Comparison of ENCODE assay signal across 14 mouse cellular contexts in genomic region chr2:166384583-166384982, GRCm38 (mm10).
DNase-seq lines count a peak whose midpoint lies in the region; ATAC-seq lines count a peak whose summit lies in the region.
"Had no signal": no experiment of that assay in that cellular context is flagged by ENCODE, and none has a peak within 500 bp of the region (broad histone marks: within the 10 kb centered on the region; RNA-seq: fewer than 3 reads in every experiment).

No protein-coding gene starts in this region.

- 35% methylated on average over 6 of the region's 6 CpGs for WGBS in hindbrain, embryonic 11.5 days
- 27% methylated on average over 6 of the region's 6 CpGs for WGBS in limb, embryonic 15.5 days
- WGBS in neural tube, embryonic 13.5 days, result 7% methylated on average over 6 of the region's 6 CpGs

- no peaks in the 10 kb centered on the region for H3K36me3 ChIP-seq in hindbrain, embryonic 11.5 days (ENCODE audit: control insufficient read depth, insufficient read depth, low read length)
- no peaks in the 10 kb centered on the region for H3K36me3 ChIP-seq in limb, embryonic 15.5 days
- no peaks in the 10 kb centered on the region for H3K36me3 ChIP-seq in neural tube, embryonic 13.5 days
- H3K36me3 ChIP-seq: embryonic facial prominence, embryonic 15.5 days; liver, embryonic 15.5 days had no signal

- no peak overlapping the region for H3K9ac ChIP-seq in hindbrain, embryonic 11.5 days (ENCODE audit: low read depth, low read length)
- H3K9ac ChIP-seq in limb, embryonic 15.5 days, result no peak overlapping the region
- H3K9ac ChIP-seq in neural tube, embryonic 13.5 days, result peak overlapping the region; percentile 31
- H3K9ac ChIP-seq: embryonic facial prominence, embryonic 15.5 days; liver, embryonic 15.5 days had no signal

- peak; percentile 70; the same call in 1 of the 2 replicates for ATAC-seq in hindbrain, embryonic 11.5 days (ENCODE audit: low FRiP score)
- no peak for ATAC-seq in limb, embryonic 15.5 days (ENCODE audit: insufficient number of reproducible peaks, low FRiP score, low TSS enrichment, low read depth)
- ATAC-seq in neural tube, embryonic 13.5 days (ENCODE audit: low read depth), result peak; percentile 73

- no peaks in the 10 kb centered on the region for H3K27me3 ChIP-seq in hindbrain, embryonic 11.5 days (ENCODE audit: control insufficient read depth, insufficient read depth, low read length)
- 0 out of 2 replicates have a peak, but pooled peaks cover 2% of the 10 kb centered on the region for H3K27me3 ChIP-seq in limb, embryonic 15.5 days
- H3K27me3 ChIP-seq in neural tube, embryonic 13.5 days, result peaks cover 27% of the 10 kb centered on the region; the same call in 1 of the 2 replicates
- H3K27me3 ChIP-seq: embryonic facial prominence, embryonic 15.5 days; liver, embryonic 15.5 days had no signal

- no peaks in the 10 kb centered on the region for H3K9me3 ChIP-seq in hindbrain, embryonic 11.5 days (ENCODE audit: control insufficient read depth, low read length)
- H3K9me3 ChIP-seq in limb, embryonic 15.5 days, result no peaks in the 10 kb centered on the region
- no peaks in the 10 kb centered on the region for H3K9me3 ChIP-seq in neural tube, embryonic 13.5 days
- H3K9me3 ChIP-seq: embryonic facial prominence, embryonic 15.5 days; liver, embryonic 15.5 days had no signal

- H3K4me1 ChIP-seq in hindbrain, embryonic 11.5 days (replicated peaks; ENCODE audit: control insufficient read depth, insufficient read depth, low read length), result peaks cover 19% of the 10 kb centered on the region
- H3K4me1 ChIP-seq in limb, embryonic 15.5 days, result peaks cover 9% of the 10 kb centered on the region
- H3K4me1 ChIP-seq in neural tube, embryonic 13.5 days (replicated peaks), result peaks cover 52% of the 10 kb centered on the region
- H3K4me1 ChIP-seq: liver, embryonic 15.5 days had no signal

- H3K4me3 ChIP-seq in hindbrain, embryonic 11.5 days (ENCODE audit: low read depth, low read length), result no peak overlapping the region
- no peak overlapping the region for H3K4me3 ChIP-seq in limb, embryonic 15.5 days
- H3K4me3 ChIP-seq in neural tube, embryonic 13.5 days, result no peak overlapping the region
- H3K4me3 ChIP-seq: embryonic facial prominence, embryonic 15.5 days; liver, embryonic 15.5 days had no signal

- no peak overlapping the region for H3K4me2 ChIP-seq in hindbrain, embryonic 11.5 days (replicated peaks; ENCODE audit: low read depth, low read length)
- H3K4me2 ChIP-seq in limb, embryonic 15.5 days, result no peak overlapping the region
- no peak overlapping the region for H3K4me2 ChIP-seq in neural tube, embryonic 13.5 days
- H3K4me2 ChIP-seq: embryonic facial prominence, embryonic 15.5 days; heart, embryonic 11.5 days; liver, embryonic 15.5 days had no signal

- DNase-seq in embryo, embryonic 11 days, result peak; percentile 52
- no peak for DNase-seq in embryo, embryonic 9.5 days (ENCODE audit: extremely low spot score)
- DNase-seq in hindbrain, embryonic 11.5 days (ENCODE audit: low spot score), result peak; percentile 53
- DNase-seq in spleen, adult 12 weeks (ENCODE audit: low spot score), result no peak
- DNase-seq in urinary bladder, postnatal 14 days (ENCODE audit: low spot score), result no peak
- DNase-seq in adrenal gland, postnatal 36 days, result no peak
- DNase-seq: cerebellum, adult 18-20 months; kidney, adult 9 months; right cerebral cortex, postnatal 14 days had no signal

- peak overlapping the region; percentile 37 for H3K27ac ChIP-seq in hindbrain, embryonic 11.5 days (ENCODE audit: low read depth, low read length)
- 0 out of 2 replicates have a peak overlapping the region, but pooled peaks have one; percentile 1 for H3K27ac ChIP-seq in limb, embryonic 15.5 days
- peak overlapping the region; percentile 85 for H3K27ac ChIP-seq in neural tube, embryonic 13.5 days (replicated peaks)
- H3K27ac ChIP-seq: embryonic facial prominence, embryonic 15.5 days; liver, embryonic 15.5 days had no signal

Comparison
In these comparisons a context has a peak if more than half of its experiments do, and no peak if none do; other contexts are left out.
1. DNase-seq: peak in embryo, embryonic 11 days (single experiment) and hindbrain, embryonic 11.5 days (single experiment); none in embryo, embryonic 9.5 days (single experiment), spleen, adult 12 weeks (single experiment), urinary bladder, postnatal 14 days (single experiment) and adrenal gland, postnatal 36 days (0 of 2).
2. H3K27ac ChIP-seq: peak in every context shown above with its lines; median percentile 85 in neural tube, embryonic 13.5 days; 37 in hindbrain, embryonic 11.5 days; 1 in limb, embryonic 15.5 days.